Mouse (Mus musculus): ENCODE data around the gene Pdik1l. TPM values are rescaled to one million over a fixed set of nuclear protein-coding genes. Genes with fewer than 3 reads are reported as not detected.

Pdik1l gene
- total RNA-seq, 1 experiment, result 13.2 TPM

- no peak overlapping the region for H3K27ac ChIP-seq (ENCODE audit: insufficient read depth, low read depth, low read length, poor library complexity, severe bottlenecking)
- peak overlapping the region; percentile 58; the same call in 1 of the 2 replicates for H3K9ac ChIP-seq (ENCODE audit: insufficient read depth, low read depth, low read length, poor library complexity, severe bottlenecking)
- TF ChIP-seq MAFK (IDR thresholded peaks at IDR 0.05; ENCODE audit: insufficient read depth, low read depth, low read length), result no peak
- TF ChIP-seq HCFC1 (IDR thresholded peaks at IDR 0.05; ENCODE audit: borderline replicate concordance, insufficient read depth, low read length), result no peak
- TF ChIP-seq CHD2 (IDR thresholded peaks at IDR 0.05; ENCODE audit: low read depth, low read length), result no peak
- TF ChIP-seq ZNF384 (IDR thresholded peaks at IDR 0.05; ENCODE audit: low read depth, low read length), result no peak
- no peak for TF ChIP-seq ZC3H11A (IDR thresholded peaks at IDR 0.05; ENCODE audit: borderline replicate concordance, low read depth, low read length)
- no peak overlapping the region for H3K4me3 ChIP-seq (ENCODE audit: insufficient read depth in 1 of 2, low read depth in 1 of 2, low read length in 2 of 2, poor library complexity in 1 of 2, severe bottlenecking in 1 of 2)
- no peaks in the 10 kb centered on the region for H3K9me3 ChIP-seq (ENCODE audit: control insufficient read depth, insufficient read depth, low read depth, low read length)
- H3K4me1 ChIP-seq (ENCODE audit: control insufficient read depth in 2 of 2, insufficient read depth in 2 of 2, low read length in 2 of 2, poor library complexity in 1 of 2), result peaks cover under 1 to 15% of the 10 kb centered on the region in 2 experiments; a peak in 1 of 4 replicates
- no peak for DNase-seq (ENCODE audit: low read depth, low spot score)
- H3K36me3 ChIP-seq (ENCODE audit: control insufficient read depth, insufficient read depth, low read length, poor library complexity, severe bottlenecking), result no peaks in the 10 kb centered on the region
- in situ Hi-C loops (cut with MboI; ENCODE audit: low sequenced_read_pairs in 2 of 2, unreplicated experiment in 2 of 2), result no loop called here
These were observed 14.4 kb upstream of the Pdik1l start for GRCm38 (mm10) chr4:134302084-134302483.

GRCm38 (mm10) chr4:134300316-134300715, 12.6 kb upstream of the Pdik1l start:
- Histone ChIP-seq H3K36me3 (ENCODE audit: control insufficient read depth, insufficient read depth, low read length, poor library complexity, severe bottlenecking) (no peaks in the 10 kb centered on the region), H3K4me3 (ENCODE audit: insufficient read depth in 1 of 2, low read depth in 1 of 2, low read length in 2 of 2, poor library complexity in 1 of 2, severe bottlenecking in 1 of 2) (peak overlapping the region; percentile 21 to 60; a peak in 3 of 4 replicates), H3K27ac (ENCODE audit: insufficient read depth, low read depth, low read length, poor library complexity, severe bottlenecking) (no peak overlapping the region), H3K4me1 (ENCODE audit: control insufficient read depth in 2 of 2, insufficient read depth in 2 of 2, low read length in 2 of 2, poor library complexity in 1 of 2) (peaks cover 0 to 15% of the 10 kb centered on the region in 2 experiments; a peak in 1 of 4 replicates), H3K9me3 (ENCODE audit: control insufficient read depth, insufficient read depth, low read depth, low read length) (no peaks in the 10 kb centered on the region), H3K9ac (ENCODE audit: insufficient read depth, low read depth, low read length, poor library complexity, severe bottlenecking) (no peak overlapping the region; the same call in 1 of the 2 replicates)
- TF ChIP-seq ZNF384 (IDR thresholded peaks at IDR 0.05; ENCODE audit: low read depth, low read length) (no peak), MAFK (IDR thresholded peaks at IDR 0.05; ENCODE audit: insufficient read depth, low read depth, low read length) (no peak), HCFC1 (IDR thresholded peaks at IDR 0.05; ENCODE audit: borderline replicate concordance, insufficient read depth, low read length) (no peak), ZC3H11A (IDR thresholded peaks at IDR 0.05; ENCODE audit: borderline replicate concordance, low read depth, low read length) (no peak), CHD2 (IDR thresholded peaks at IDR 0.05; ENCODE audit: low read depth, low read length) (no peak)
- no peak for DNase-seq (ENCODE audit: low read depth, low spot score)
- in situ Hi-C loops (cut with MboI; ENCODE audit: low sequenced_read_pairs in 2 of 2, unreplicated experiment in 2 of 2), result no loop called here

- in situ Hi-C loops (cut with MboI; ENCODE audit: low sequenced_read_pairs in 2 of 2, unreplicated experiment in 2 of 2), result no loop called here
- Histone ChIP-seq H3K4me1 (ENCODE audit: control insufficient read depth in 2 of 2, insufficient read depth in 2 of 2, low read length in 2 of 2, poor library complexity in 1 of 2) (peaks cover 0 to 15% of the 10 kb centered on the region in 2 experiments; a peak in 1 of 4 replicates), H3K36me3 (ENCODE audit: control insufficient read depth, insufficient read depth, low read length, poor library complexity, severe bottlenecking) (no peaks in the 10 kb centered on the region), H3K4me3 (ENCODE audit: insufficient read depth in 1 of 2, low read depth in 1 of 2, low read length in 2 of 2, poor library complexity in 1 of 2, severe bottlenecking in 1 of 2) (no peak overlapping the region), H3K27ac (ENCODE audit: insufficient read depth, low read depth, low read length, poor library complexity, severe bottlenecking) (no peak overlapping the region), H3K9me3 (ENCODE audit: control insufficient read depth, insufficient read depth, low read depth, low read length) (no peaks in the 10 kb centered on the region), H3K9ac (ENCODE audit: insufficient read depth, low read depth, low read length, poor library complexity, severe bottlenecking) (no peak overlapping the region)
- TF ChIP-seq HCFC1 (IDR thresholded peaks at IDR 0.05; ENCODE audit: borderline replicate concordance, insufficient read depth, low read length) (no peak), ZC3H11A (IDR thresholded peaks at IDR 0.05; ENCODE audit: borderline replicate concordance, low read depth, low read length) (no peak), ZNF384 (IDR thresholded peaks at IDR 0.05; ENCODE audit: low read depth, low read length) (no peak), MAFK (IDR thresholded peaks at IDR 0.05; ENCODE audit: insufficient read depth, low read depth, low read length) (no peak), CHD2 (IDR thresholded peaks at IDR 0.05; ENCODE audit: low read depth, low read length) (no peak)
- DNase-seq (ENCODE audit: low read depth, low spot score), result no peak
These were observed 11.8 kb upstream of the Pdik1l start for GRCm38 (mm10) chr4:134299498-134299810.

- peaks cover 0 to 15% of the 10 kb centered on the region in 2 experiments; a peak in 1 of 4 replicates for H3K4me1 ChIP-seq (ENCODE audit: control insufficient read depth in 2 of 2, insufficient read depth in 2 of 2, low read length in 2 of 2, poor library complexity in 1 of 2)
- peak overlapping the region; percentile 19 to 22; a peak in 2 of 4 replicates for H3K4me3 ChIP-seq (ENCODE audit: insufficient read depth in 1 of 2, low read depth in 1 of 2, low read length in 2 of 2, poor library complexity in 1 of 2, severe bottlenecking in 1 of 2)
- TF ChIP-seq MAFK (IDR thresholded peaks at IDR 0.05; ENCODE audit: insufficient read depth, low read depth, low read length), result no peak
- TF ChIP-seq CHD2 (IDR thresholded peaks at IDR 0.05; ENCODE audit: low read depth, low read length), result no peak
- no peak for TF ChIP-seq HCFC1 (IDR thresholded peaks at IDR 0.05; ENCODE audit: borderline replicate concordance, insufficient read depth, low read length)
- 0 out of 2 replicates have a peak, but pooled peaks have one; percentile 4 for TF ChIP-seq ZNF384 (IDR thresholded peaks at IDR 0.05; ENCODE audit: low read depth, low read length)
- in situ Hi-C loops (cut with MboI; ENCODE audit: low sequenced_read_pairs in 2 of 2, unreplicated experiment in 2 of 2), result no loop called here
- no peaks in the 10 kb centered on the region for H3K9me3 ChIP-seq (ENCODE audit: control insufficient read depth, insufficient read depth, low read depth, low read length)
- no peaks in the 10 kb centered on the region for H3K36me3 ChIP-seq (ENCODE audit: control insufficient read depth, insufficient read depth, low read length, poor library complexity, severe bottlenecking)
- no peak overlapping the region for H3K9ac ChIP-seq (ENCODE audit: insufficient read depth, low read depth, low read length, poor library complexity, severe bottlenecking)
- DNase-seq (ENCODE audit: low read depth, low spot score), result no peak
- no peak overlapping the region for H3K27ac ChIP-seq (ENCODE audit: insufficient read depth, low read depth, low read length, poor library complexity, severe bottlenecking)
These were observed 11.2 kb upstream of the Pdik1l start for GRCm38 (mm10) chr4:134298626-134299497.
